In genomic region chr9:78521689-78522088, GRCm38 (mm10) we compare ENCODE assay signal across 8 mouse cellular contexts. TPM values are rescaled to one million over a fixed set of nuclear protein-coding genes. Genes with fewer than 3 reads are reported as not detected.
A peak's percentile ranks its signal among the peaks of the same experiment; 100 is the strongest.
DNase-seq lines count a peak whose midpoint lies in the region; ATAC-seq and TF ChIP-seq lines count a peak whose summit lies in the region.

No protein-coding gene starts in this region.

- H3K4me1 ChIP-seq in erythroblast, embryonic 14.5 days (ENCODE audit: control insufficient read depth): peaks cover 32% of the 10 kb centered on the region
- H3K4me1 ChIP-seq in heart, embryonic 10.5 days: peaks cover 34% of the 10 kb centered on the region
- peaks cover 9% of the 10 kb centered on the region; the same call in 1 of the 2 replicates for H3K4me1 ChIP-seq in kidney, postnatal 0 days (replicated peaks; ENCODE audit: insufficient read depth, low read length)
- H3K4me1 ChIP-seq in spleen, adult 2 months (ENCODE audit: control insufficient read depth, insufficient read depth, insufficient read length): peaks cover 3% of the 10 kb centered on the region; the same call in 1 of the 2 replicates

- H3K27me3 ChIP-seq in erythroblast, embryonic 14.5 days (ENCODE audit: control insufficient read depth): peaks cover 25% of the 10 kb centered on the region
- no peaks in the 10 kb centered on the region for H3K27me3 ChIP-seq in heart, embryonic 10.5 days (ENCODE audit: insufficient read depth, poor library complexity, severe bottlenecking)
- no peaks in the 10 kb centered on the region for H3K27me3 ChIP-seq in kidney, postnatal 0 days (ENCODE audit: insufficient read depth, low read length)
- no peaks in the 10 kb centered on the region for H3K27me3 ChIP-seq in spleen, adult 2 months (ENCODE audit: control insufficient read depth, insufficient read depth, low read length)

- TF ChIP-seq CTCF in kidney, postnatal 0 days (IDR thresholded peaks at IDR 0.05; ENCODE audit: low read depth): peak; percentile 58
- peak; percentile 29; the same call in 1 of the 2 replicates for TF ChIP-seq CTCF in spleen, adult 2 months (IDR thresholded peaks at IDR 0.05; ENCODE audit: extremely low read depth, insufficient read depth, insufficient read length, insufficient replicate concordance)

- H3K27ac ChIP-seq in heart, embryonic 10.5 days: peak overlapping the region; percentile 92
- peak overlapping the region; percentile 77 for H3K27ac ChIP-seq in kidney, postnatal 0 days
- H3K27ac ChIP-seq in spleen, adult 2 months (ENCODE audit: insufficient read depth, low read length): no peak overlapping the region

- H3K4me3 ChIP-seq in erythroblast, embryonic 14.5 days (replicated peaks): peak overlapping the region; percentile 59
- peak overlapping the region; percentile 74 for H3K4me3 ChIP-seq in heart, embryonic 10.5 days
- peak overlapping the region; percentile 43 for H3K4me3 ChIP-seq in kidney, postnatal 0 days (replicated peaks; ENCODE audit: low read depth, low read length)
- peak overlapping the region; percentile 48 for H3K4me3 ChIP-seq in spleen, adult 2 months (ENCODE audit: extremely low read depth, insufficient read depth, insufficient read length)

- H3K9me3 ChIP-seq in erythroblast, embryonic 14.5 days (ENCODE audit: control insufficient read depth, low read length): no peaks in the 10 kb centered on the region
- no peaks in the 10 kb centered on the region for H3K9me3 ChIP-seq in heart, embryonic 10.5 days
- no peaks in the 10 kb centered on the region for H3K9me3 ChIP-seq in kidney, postnatal 0 days (replicated peaks; ENCODE audit: low read length)

- H3K36me3 ChIP-seq in erythroblast, embryonic 14.5 days (ENCODE audit: control insufficient read depth): no peaks in the 10 kb centered on the region
- H3K36me3 ChIP-seq in heart, embryonic 10.5 days: peaks cover 22% of the 10 kb centered on the region
- H3K36me3 ChIP-seq in kidney, postnatal 0 days (ENCODE audit: insufficient read depth, low read length): no peaks in the 10 kb centered on the region
- no peaks in the 10 kb centered on the region for H3K36me3 ChIP-seq in spleen, adult 2 months (ENCODE audit: control insufficient read depth, insufficient read depth, low read length)

- 24% methylated on average over 14 of the region's 14 CpGs for WGBS in heart, embryonic 10.5 days
- 40% methylated on average over 14 of the region's 14 CpGs for WGBS in kidney, postnatal 0 days
- 12% methylated on average over 14 of the region's 14 CpGs for WGBS in spleen, adult 2 months

- peak; percentile 52 for DNase-seq in adrenal gland, postnatal 14 days
- DNase-seq in heart, embryonic 10.5 days (ENCODE audit: low spot score): no peak
- peak; percentile 55 for DNase-seq in kidney, postnatal 0 days (ENCODE audit: low spot score)
- DNase-seq in lung, postnatal 4 days: peak; percentile 35 to 59
- DNase-seq in spleen, adult 2 months (ENCODE audit: low read depth in 1 of 2, low spot score in 2 of 2): peak; percentile 26 to 33
- no peak for DNase-seq in urinary bladder, postnatal 10 days (ENCODE audit: low spot score)

- no peak for TF ChIP-seq POLR2A in spleen, adult 2 months (IDR thresholded peaks at IDR 0.05; ENCODE audit: low read depth, low read length)

- no peak for ATAC-seq in erythroblast, adult 5-6 weeks (replicated peaks; ENCODE audit: low FRiP score, poor library complexity, severe bottlenecking)
- ATAC-seq in kidney, postnatal 0 days (replicated peaks; ENCODE audit: low FRiP score, low read depth): no peak

- H3K4me2 ChIP-seq in kidney, postnatal 0 days (ENCODE audit: low read length): peak overlapping the region; percentile 88

- H3K9ac ChIP-seq in kidney, postnatal 0 days (ENCODE audit: low read depth, low read length): peak overlapping the region; percentile 60

RNA-seq across cellular contexts. Expression of gene Eef1a1, which starts 32.7 kb away (rescaled TPM):
- 47.9 and 54.8 TPM in 2 replicates for polyA plus RNA-seq in erythroblast, embryonic 14.5 days (2012)
- 3,932 and 4,159 TPM in 2 replicates for total RNA-seq in erythroblast, adult 5-6 weeks (2015; ENCODE audit: low replicate concordance)
- 1,512 and 1,760 TPM in 2 replicates for total RNA-seq in erythroblast, adult 5-6 weeks (2017; ENCODE audit: low replicate concordance)
- total RNA-seq in adrenal gland, postnatal 14 days (2021): 6,863 and 7,423 TPM in 2 replicates
- polyA plus RNA-seq in heart, embryonic 10.5 days (2016; fragmentation: Nextera tagmentation; extraction: Ambion mirVana): 2,877 and 3,185 TPM in 2 replicates
- 4,583 and 4,728 TPM in 2 replicates for polyA plus RNA-seq in kidney, postnatal 0 days (2015; fragmentation: Nextera tagmentation; extraction: Ambion mirVana)
- 2,639 and 2,890 TPM in 2 replicates for polyA plus RNA-seq in spleen, adult 2 months (2012; rRNA removed)

Comparison
In these comparisons a context has a peak if more than half of its experiments do, and no peak if none do; other contexts are left out.
1. DNase-seq: peak in adrenal gland, postnatal 14 days (single experiment), kidney, postnatal 0 days (single experiment), lung, postnatal 4 days (2 of 2) and spleen, adult 2 months (2 of 2); none in heart, embryonic 10.5 days (single experiment) and urinary bladder, postnatal 10 days (single experiment).
2. RNA of gene Eef1a1, which starts 32.7 kb away (polyA plus RNA-seq): 4,583 to 4,728 TPM in kidney, postnatal 0 days, 2,877 to 3,185 TPM in heart, embryonic 10.5 days and 2,639 to 2,890 TPM in spleen, adult 2 months; 47.9 to 54.8 TPM in erythroblast, embryonic 14.5 days; every median in the first group is over 10 times any median in the second.
3. Peak in every context shown above with its lines, with median percentiles within 50 percentile points of each other: H3K4me3 ChIP-seq.